Mouse (Mus musculus): ENCODE measurements around the gene B4galnt3.
A peak's percentile ranks its signal among the peaks of the same experiment; 100 is the strongest.

Gene B4galnt3

GRCm38 (mm10) chr6:120274181-120274580, 20.2 kb downstream of the B4galnt3 start:
- DNase-seq (ENCODE audit: low spot score): no peak

- DNase-seq (ENCODE audit: low spot score): no peak
These were observed 30.2 kb downstream of the B4galnt3 start for GRCm38 (mm10) chr6:120264151-120264550.

- DNase-seq (ENCODE audit: low spot score): no peak
These were observed 30.8 kb downstream of the B4galnt3 start for GRCm38 (mm10) chr6:120263608-120264007.

- no peak for DNase-seq (ENCODE audit: low spot score)
These were observed 31.4 kb downstream of the B4galnt3 start for GRCm38 (mm10) chr6:120262886-120263531.

GRCm38 (mm10) chr6:120259481-120259880, 34.9 kb downstream of the B4galnt3 start:
- DNase-seq (ENCODE audit: low spot score): no peak

GRCm38 (mm10) chr6:120256431-120256935, 37.9 kb downstream of the B4galnt3 start:
- no peak for DNase-seq (ENCODE audit: low spot score)

GRCm38 (mm10) chr6:120255701-120256100, 38.7 kb downstream of the B4galnt3 start:
- DNase-seq (ENCODE audit: low spot score): no peak

- no peak for DNase-seq (ENCODE audit: low spot score)
These were observed 39.2 kb downstream of the B4galnt3 start for GRCm38 (mm10) chr6:120255144-120255543.

- DNase-seq (ENCODE audit: low spot score): no peak
These were observed 39.7 kb downstream of the B4galnt3 start for GRCm38 (mm10) chr6:120254640-120255039.

GRCm38 (mm10) chr6:120252741-120253140, 41.6 kb downstream of the B4galnt3 start:
- DNase-seq (ENCODE audit: low spot score): no peak

- no peak for DNase-seq (ENCODE audit: low spot score)
These were observed 43.3 kb downstream of the B4galnt3 start for GRCm38 (mm10) chr6:120251010-120251409.

- no peak for DNase-seq (ENCODE audit: low spot score)
These were observed 44.5 kb downstream of the B4galnt3 start for GRCm38 (mm10) chr6:120249831-120250230.

- DNase-seq (ENCODE audit: low spot score): peak; percentile 13
These were observed 47.7 kb downstream of the B4galnt3 start for GRCm38 (mm10) chr6:120246676-120247075.

- DNase-seq (ENCODE audit: low spot score): no peak
These were observed 51.1 kb downstream of the B4galnt3 start for GRCm38 (mm10) chr6:120243250-120243649.

- no peak for DNase-seq (ENCODE audit: low spot score)
These were observed 51.8 kb downstream of the B4galnt3 start for GRCm38 (mm10) chr6:120242530-120242929.

GRCm38 (mm10) chr6:120241453-120241852, 52.9 kb downstream of the B4galnt3 start:
- DNase-seq (ENCODE audit: low spot score): no peak

GRCm38 (mm10) chr6:120240461-120240860, 53.9 kb downstream of the B4galnt3 start:
- no peak for DNase-seq (ENCODE audit: low spot score)

GRCm38 (mm10) chr6:120235874-120236273, 58.5 kb downstream of the B4galnt3 start:
- no peak for DNase-seq (ENCODE audit: low spot score)

GRCm38 (mm10) chr6:120232885-120233284, 61.5 kb downstream of the B4galnt3 start:
- DNase-seq (ENCODE audit: low spot score): no peak

GRCm38 (mm10) chr6:120230441-120230840, 63.9 kb downstream of the B4galnt3 start:
- DNase-seq (ENCODE audit: low spot score): no peak

- DNase-seq (ENCODE audit: low spot score): no peak
These were observed 64.6 kb downstream of the B4galnt3 start for GRCm38 (mm10) chr6:120229806-120230205.

- DNase-seq (ENCODE audit: low spot score): no peak
These were observed 67.3 kb downstream of the B4galnt3 start for GRCm38 (mm10) chr6:120227068-120227467.

- no peak for DNase-seq (ENCODE audit: low spot score)
These were observed 69.0 kb downstream of the B4galnt3 start for GRCm38 (mm10) chr6:120225355-120225754.

GRCm38 (mm10) chr6:120222669-120223068, 71.7 kb downstream of the B4galnt3 start:
- peak; percentile 46 for DNase-seq (ENCODE audit: low spot score)
